Mouse (Mus musculus) mature B cell (primary cell): ENCODE data around the gene Utp18.

Experiments
- in situ Hi-C: fragments of 300-500 bp; cut with MboI; formaldehyde crosslinking; loops from 2 replicates; pipeline ENCODE4 v1.14.3; 2019

Utp18 gene

DNA sequence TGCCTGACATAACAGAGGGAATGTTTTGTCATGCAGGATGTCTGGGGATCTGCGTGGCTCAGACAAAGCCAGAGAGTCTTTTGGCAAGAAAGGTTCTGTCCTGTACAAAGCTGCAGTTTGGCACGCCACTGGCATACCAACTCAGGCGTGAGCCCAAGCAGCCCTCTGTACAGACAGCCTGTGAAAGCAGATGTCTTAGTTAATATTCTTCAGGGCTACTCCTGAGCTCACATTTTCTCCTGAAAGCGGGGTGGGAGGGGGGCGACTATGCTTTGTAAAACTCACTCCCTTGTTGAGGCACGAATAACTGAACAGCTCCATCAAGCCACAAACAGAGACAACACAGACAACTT, 56.3 kb downstream of the Utp18 start:
- in situ Hi-C loops, result no loop called here

GRCm38 (mm10) chr11:93828619-93829326, 56.8 kb downstream of the Utp18 start:
- in situ Hi-C loops, result no loop called here

- in situ Hi-C loops, result no loop called here
These were observed 63.3 kb downstream of the Utp18 start for GRCm38 (mm10) chr11:93822261-93822660.

- in situ Hi-C loops, result no loop called here
These were observed 64.0 kb downstream of the Utp18 start for GRCm38 (mm10) chr11:93821533-93821932.

DNA sequence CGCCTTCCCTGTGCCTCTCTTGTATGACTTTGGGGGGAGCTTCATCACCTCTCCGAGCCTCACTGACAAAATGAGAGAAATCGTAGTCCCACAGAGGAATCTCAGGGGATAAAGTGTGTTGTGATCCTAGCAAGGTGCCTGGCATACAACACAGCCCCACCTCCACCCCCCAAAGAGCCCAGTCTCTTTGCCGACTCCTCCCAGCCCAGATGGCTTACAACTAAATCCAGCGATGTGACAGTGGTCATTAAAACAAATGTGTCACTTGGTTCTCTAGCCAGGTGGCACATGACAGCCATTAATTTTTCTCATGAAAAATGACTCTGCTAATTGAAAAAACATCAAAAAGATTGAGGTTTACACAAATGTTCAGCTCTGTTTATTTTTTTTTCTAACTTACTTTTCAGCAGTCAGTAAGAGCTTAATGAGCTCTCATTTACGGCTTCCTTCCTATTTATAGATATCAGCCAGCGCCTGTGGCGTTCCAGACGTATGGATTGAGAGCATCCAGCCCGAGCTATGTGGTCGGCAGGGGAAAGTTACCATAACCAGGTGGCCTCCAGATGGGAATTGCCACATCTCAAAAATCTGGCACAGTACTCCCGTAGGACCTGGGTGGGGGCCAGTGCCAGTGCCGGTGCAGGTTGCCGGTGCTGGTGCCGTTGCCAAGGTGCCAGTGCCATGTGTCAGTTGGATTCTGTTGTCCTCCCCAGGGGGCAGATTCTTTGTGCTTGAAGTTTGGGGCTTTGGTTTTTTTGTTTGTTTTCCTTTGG, 67.4 kb downstream of the Utp18 start:
- in situ Hi-C loops, result no loop called here

- in situ Hi-C loops, result no loop called here
These were observed 72.6 kb downstream of the Utp18 start for GRCm38 (mm10) chr11:93812955-93813354.

DNA sequence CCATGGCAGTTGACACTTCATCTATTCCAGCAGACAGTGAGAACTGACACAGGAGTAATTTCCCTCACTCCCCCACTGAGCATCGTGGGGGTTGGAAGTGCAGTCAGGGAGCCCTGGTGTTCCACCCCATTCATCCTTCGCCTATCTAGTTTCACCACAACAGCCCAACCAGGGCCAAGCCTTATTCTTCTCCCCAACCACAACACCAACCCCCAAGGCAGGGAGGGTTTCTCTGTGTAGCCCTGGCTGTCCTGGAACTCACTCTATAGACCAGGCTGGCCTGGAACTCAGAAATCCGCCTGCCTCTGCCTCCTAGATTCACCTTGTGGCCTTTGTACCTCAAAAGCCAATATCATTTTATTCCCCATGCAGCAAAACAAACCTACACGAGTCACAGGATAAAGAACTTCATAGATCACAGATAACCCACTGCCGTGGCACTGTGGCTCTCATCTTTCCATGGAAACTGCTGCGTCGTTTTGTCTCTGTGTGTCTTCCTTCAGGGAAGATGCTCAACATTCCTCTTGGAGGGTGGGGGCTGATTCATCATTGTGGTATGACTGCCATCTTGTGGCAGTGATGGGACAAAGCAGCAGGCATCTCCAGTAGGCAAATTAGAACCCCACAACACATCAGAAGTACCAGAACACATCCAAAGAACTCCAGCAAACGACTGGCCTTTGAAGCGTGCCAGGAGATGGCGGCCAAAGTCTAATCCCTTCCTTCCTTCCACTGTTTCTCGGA, 73.3 kb downstream of the Utp18 start:
- in situ Hi-C loops, result no loop called here
